Mouse (Mus musculus) embryonic facial prominence, embryonic 10.5 days (tissue): ENCODE measurements at regions not wholly inside any gene's neighbourhood (a gene's known extent, or its start where the extent isn't known, plus 50 kb on each side); places are given as distances from the start of the nearest gene placed in this dataset.
A peak's percentile ranks its signal among the peaks of the same experiment; 100 is the strongest.

Experiments used
- DNase-seq: peaks from one replicate; pipeline ENCODE4 v3.0.0-alpha.2; 2017; ENCODE audit warnings: low spot score
- H3K27ac ChIP-seq: fragments of 300-500 bp; sonication (generic); replicated peaks from 2 replicates; pipeline ENCODE4 v1.5.1; 2016; ENCODE audit warnings: mild to moderate bottlenecking
- H3K27me3 ChIP-seq: fragments of 300-500 bp; sonication (generic); replicated peaks from 2 replicates; pipeline ENCODE4 v1.6.1; 2016; ENCODE audit warnings: low read depth, mild to moderate bottlenecking; ENCODE audit not compliant: poor library complexity, severe bottlenecking
- H3K36me3 ChIP-seq: fragments of 300-500 bp; sonication (generic); replicated peaks from 2 replicates; pipeline ENCODE4 v1.6.1; 2016; ENCODE audit warnings: mild to moderate bottlenecking, moderate library complexity
- H3K4me1 ChIP-seq: fragments of 300-500 bp; sonication (generic); 2 replicates; pipeline ENCODE4 v1.6.1; 2016
- H3K4me3 ChIP-seq: fragments of 300-500 bp; sonication (generic); 2 replicates; pipeline ENCODE4 v1.5.1; 2016; ENCODE audit warnings: mild to moderate bottlenecking, moderate library complexity
- H3K9me3 ChIP-seq: fragments of 300-500 bp; sonication (generic); 2 replicates; pipeline ENCODE4 v1.6.1; 2016; ENCODE audit warnings: mild to moderate bottlenecking
- WGBS: fragments of 180-500 bp; shearing (Covaris S2); methylation state at CpG from one replicate; pipeline ENCODE4 v1.1.7; 2016; 5-methylcytosine and 5-hydroxymethylcytosine counted together

DNA sequence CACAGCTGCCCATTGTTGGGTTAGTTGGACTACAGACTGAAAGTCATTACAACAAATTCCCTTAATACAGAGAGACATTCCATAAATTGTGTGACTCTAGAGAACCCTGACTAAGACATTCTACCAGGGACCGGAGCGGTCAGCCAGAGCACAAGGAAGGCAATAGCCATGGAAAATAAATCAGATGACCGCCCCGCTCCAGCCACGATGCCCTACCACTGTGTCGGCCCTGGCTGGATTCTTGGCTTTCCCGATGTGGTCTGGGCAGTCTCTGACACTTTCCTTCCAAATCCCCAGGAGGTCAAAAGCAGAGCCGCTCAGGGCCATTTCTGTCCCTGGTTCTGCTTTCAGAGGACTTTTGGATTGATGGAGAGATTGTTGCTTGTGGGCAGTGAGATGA, 57.8 kb downstream of the Lsm3 start:
- 88% methylated on average over 8 of the region's 8 CpGs for WGBS
- no peak overlapping the region for H3K4me3 ChIP-seq
- H3K27ac ChIP-seq: no peak overlapping the region
- no peaks in the 10 kb centered on the region for H3K9me3 ChIP-seq
- no peaks in the 10 kb centered on the region for H3K36me3 ChIP-seq
- no peak for DNase-seq
- no peaks in the 10 kb centered on the region for H3K27me3 ChIP-seq
- H3K4me1 ChIP-seq: no peaks in the 10 kb centered on the region

DNA sequence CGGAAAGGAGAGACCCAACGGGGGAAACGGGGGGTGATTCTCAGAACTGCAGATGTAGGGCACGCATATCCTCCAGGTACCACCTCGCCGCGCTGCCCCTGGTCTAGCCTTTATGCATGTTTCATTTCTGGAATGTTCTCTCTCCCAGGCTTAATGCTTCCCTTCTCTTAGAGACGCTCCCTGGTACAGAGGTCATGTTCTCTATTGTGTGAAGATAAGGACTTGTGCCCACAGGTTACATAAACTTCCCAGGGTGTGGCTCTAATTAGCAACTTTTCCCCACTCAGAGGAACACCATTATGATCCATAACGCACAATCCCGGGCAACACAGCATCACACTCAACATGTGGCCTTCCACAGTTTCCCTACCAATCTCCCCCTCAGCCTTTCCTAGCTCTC, 58.7 kb downstream of the Lsm3 start:
- Histone ChIP-seq H3K9me3 (no peaks in the 10 kb centered on the region), H3K27ac (no peak overlapping the region), H3K27me3 (no peaks in the 10 kb centered on the region), H3K36me3 (no peaks in the 10 kb centered on the region), H3K4me1 (no peaks in the 10 kb centered on the region), H3K4me3 (no peak overlapping the region)
- WGBS: 90% methylated on average over 10 of the region's 10 CpGs
- DNase-seq: no peak

DNA sequence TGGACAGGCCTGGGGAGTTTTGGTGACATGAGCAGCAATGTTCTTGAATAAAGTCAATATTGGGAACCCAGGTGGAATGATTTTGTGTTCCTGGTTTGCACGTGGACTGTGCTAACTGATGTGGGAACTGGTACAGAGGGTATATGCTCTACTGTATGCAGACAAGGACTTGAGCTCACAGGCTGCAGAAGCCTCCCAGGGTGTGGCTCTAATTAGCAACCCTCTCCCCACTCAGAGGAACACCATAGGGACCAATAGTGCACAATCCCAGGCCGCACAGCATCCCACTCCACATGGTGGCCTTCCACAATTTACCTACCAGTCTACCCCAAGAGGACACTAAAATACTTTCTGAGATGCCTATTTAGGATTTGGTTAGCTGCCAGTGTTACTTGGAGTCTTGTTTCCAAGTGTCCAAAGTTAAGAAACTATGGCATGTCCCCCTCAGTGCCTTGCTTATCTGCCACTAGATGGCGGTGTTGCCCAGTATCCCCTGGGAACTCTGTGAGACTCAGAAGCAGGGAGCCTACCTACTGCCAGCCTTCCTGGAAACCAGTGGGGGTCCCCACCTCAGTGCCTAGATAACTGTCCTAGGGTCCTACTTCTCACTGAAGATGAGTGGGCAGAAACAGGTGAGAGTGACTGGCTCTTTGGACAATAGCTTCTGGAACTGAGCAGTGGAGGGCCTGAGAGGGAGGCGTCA, 60.1 kb downstream of the Lsm3 start:
- no peaks in the 10 kb centered on the region for H3K27me3 ChIP-seq
- no peaks in the 10 kb centered on the region for H3K4me1 ChIP-seq
- DNase-seq: peak; percentile 78
- H3K4me3 ChIP-seq: no peak overlapping the region
- no peaks in the 10 kb centered on the region for H3K36me3 ChIP-seq
- H3K27ac ChIP-seq: 0 out of 2 replicates have a peak overlapping the region, but pooled peaks have one; percentile 16
- no peaks in the 10 kb centered on the region for H3K9me3 ChIP-seq
- 61% methylated on average over 4 of the region's 4 CpGs for whole genome bisulfite sequencing

DNA sequence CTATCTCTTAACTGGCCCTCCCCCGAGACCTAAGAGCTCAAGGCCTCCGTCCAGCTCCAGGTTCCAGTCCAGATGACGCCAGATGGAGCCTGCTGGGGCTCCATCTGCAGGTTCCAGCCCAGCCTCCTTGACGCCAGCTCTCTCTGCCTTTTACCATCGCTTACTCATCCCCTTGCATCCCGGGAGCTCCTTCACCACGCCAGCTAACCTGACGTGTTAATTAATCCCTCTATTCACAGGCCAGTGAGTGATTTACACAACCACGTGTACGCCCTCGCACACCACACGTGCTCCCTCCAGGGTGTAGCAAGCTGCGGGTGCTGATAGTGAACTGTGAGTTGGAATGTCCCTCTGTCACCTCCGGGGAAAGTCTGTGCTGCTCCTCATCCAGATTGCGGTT, 61.2 kb downstream of the Lsm3 start:
- WGBS: 63% methylated on average over 15 of the region's 15 CpGs
- Histone ChIP-seq H3K27ac (no peak overlapping the region), H3K4me1 (no peaks in the 10 kb centered on the region), H3K4me3 (no peak overlapping the region), H3K27me3 (no peaks in the 10 kb centered on the region), H3K9me3 (no peaks in the 10 kb centered on the region), H3K36me3 (no peaks in the 10 kb centered on the region)
- no peak for DNase-seq

DNA sequence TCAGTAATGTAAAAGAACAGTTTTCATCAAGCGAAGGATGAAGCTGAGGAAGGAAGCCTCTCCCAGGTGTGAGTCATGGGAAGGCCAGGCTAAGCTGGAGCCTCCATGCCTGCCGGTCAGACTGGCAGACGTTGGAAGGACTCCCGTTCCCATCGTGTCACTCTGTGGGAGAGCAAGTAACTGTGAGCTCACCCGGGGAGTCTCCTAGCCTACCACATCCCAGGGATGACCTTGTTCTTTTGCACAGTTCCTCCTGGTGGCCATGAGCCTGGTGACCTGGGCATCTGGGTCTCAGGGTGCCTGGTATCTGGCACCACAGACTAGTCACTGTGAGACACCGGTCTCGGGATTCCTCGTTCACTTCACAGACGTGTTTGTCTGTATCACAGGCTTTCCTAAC, 63.9 kb downstream of the Lsm3 start:
- no peak for DNase-seq
- H3K4me1 ChIP-seq: no peaks in the 10 kb centered on the region
- H3K4me3 ChIP-seq: no peak overlapping the region
- H3K36me3 ChIP-seq: no peaks in the 10 kb centered on the region
- H3K27ac ChIP-seq: no peak overlapping the region
- WGBS: 90% methylated on average over 10 of the region's 10 CpGs
- no peaks in the 10 kb centered on the region for H3K9me3 ChIP-seq
- H3K27me3 ChIP-seq: no peaks in the 10 kb centered on the region

DNA sequence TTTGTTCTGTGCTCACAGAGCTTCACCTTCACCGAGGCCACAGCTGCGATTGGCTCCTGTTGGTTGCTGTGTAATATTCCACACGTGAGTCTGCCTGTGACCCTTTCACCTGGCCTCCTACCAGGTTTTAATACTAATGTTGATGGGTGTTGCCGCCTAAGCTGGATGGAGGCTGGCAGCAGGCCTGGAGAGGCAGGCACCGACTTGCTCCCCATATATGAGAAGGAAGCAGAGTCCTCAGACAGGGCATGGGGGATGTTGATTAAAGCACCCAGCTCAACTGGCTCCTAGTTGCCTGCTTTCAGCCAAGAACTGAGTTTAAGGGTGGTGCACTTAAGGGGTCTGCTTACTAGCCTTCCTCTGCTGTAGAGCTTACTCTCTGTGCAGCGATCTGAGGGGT, 64.9 kb downstream of the Lsm3 start:
- no peak overlapping the region for H3K27ac ChIP-seq
- DNase-seq: no peak
- H3K27me3 ChIP-seq: no peaks in the 10 kb centered on the region
- H3K4me1 ChIP-seq: peaks cover 2% of the 10 kb centered on the region
- H3K36me3 ChIP-seq: no peaks in the 10 kb centered on the region
- H3K4me3 ChIP-seq: no peak overlapping the region
- no peaks in the 10 kb centered on the region for H3K9me3 ChIP-seq
- 90% methylated on average over 6 of the region's 6 CpGs for WGBS

DNA sequence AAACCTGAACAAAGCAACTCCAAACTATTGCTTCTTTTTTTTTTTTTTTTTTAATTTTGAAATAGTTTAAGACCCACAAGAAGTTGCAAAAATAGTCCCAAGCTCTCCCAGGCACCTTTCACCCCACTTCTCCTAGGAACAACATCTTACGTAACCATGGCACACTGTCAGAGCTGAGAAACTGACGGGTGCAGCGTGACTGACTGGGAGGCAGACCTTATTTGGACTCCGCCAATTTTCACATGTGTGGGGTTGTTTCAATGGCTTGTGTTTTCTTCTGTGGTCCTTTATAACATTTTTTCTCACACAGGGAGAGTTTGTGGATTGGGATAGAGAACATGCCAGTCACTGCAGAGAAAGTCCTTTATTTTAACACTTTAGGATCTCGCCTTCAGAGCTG, 66.6 kb downstream of the Lsm3 start:
- WGBS: 84% methylated on average over 5 of the region's 5 CpGs
- no peak overlapping the region for H3K4me3 ChIP-seq
- peaks cover 11% of the 10 kb centered on the region for H3K4me1 ChIP-seq
- H3K36me3 ChIP-seq: no peaks in the 10 kb centered on the region
- no peaks in the 10 kb centered on the region for H3K27me3 ChIP-seq
- no peak for DNase-seq
- H3K27ac ChIP-seq: no peak overlapping the region
- H3K9me3 ChIP-seq: no peaks in the 10 kb centered on the region

DNA sequence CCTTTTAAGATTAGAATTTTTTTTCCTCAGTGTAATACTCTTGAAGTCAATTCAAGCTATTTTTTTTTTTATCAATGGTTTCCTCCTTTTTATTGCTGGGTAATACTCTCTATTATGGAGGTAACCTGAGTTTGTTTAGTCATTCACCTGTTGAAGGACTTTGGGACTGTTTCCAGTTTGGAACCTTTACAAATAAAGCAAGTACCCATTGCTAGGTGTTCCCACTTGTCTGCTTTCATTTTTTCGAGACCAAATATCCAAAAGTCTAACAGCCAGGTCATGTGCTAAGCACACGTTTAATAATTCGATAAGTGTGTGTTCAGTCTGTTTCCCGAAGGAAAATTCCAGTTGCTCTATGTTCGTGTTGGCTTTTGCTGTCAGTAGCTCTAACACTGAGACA, 67.6 kb downstream of the Lsm3 start:
- H3K27ac ChIP-seq: no peak overlapping the region
- WGBS: 92% methylated on average over 5 of the region's 5 CpGs
- no peak overlapping the region for H3K4me3 ChIP-seq
- no peak for DNase-seq
- no peaks in the 10 kb centered on the region for H3K27me3 ChIP-seq
- H3K4me1 ChIP-seq: peaks cover 11% of the 10 kb centered on the region
- no peaks in the 10 kb centered on the region for H3K9me3 ChIP-seq
- H3K36me3 ChIP-seq: no peaks in the 10 kb centered on the region

DNA sequence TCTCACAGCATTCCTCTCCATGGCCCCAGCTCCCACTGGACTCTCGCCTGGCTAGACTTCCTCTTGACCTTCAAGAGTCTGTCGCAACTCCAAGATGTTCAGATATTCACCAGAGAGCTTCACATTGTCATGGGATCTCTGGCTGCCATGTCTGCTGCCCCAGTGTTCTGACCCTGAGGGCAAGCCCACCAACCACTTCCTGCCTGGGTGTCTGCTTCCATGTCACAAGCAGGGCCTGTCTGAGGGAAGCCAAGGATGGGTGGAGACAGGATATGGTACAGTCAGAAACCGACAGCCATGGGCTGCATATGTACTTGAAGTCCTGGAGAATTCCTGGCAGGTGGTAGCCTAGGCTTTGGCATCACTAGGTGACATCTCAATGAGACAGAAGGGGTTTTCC, 69.8 kb downstream of the Lsm3 start:
- Histone ChIP-seq H3K4me3 (no peak overlapping the region), H3K27ac (no peak overlapping the region; the same call in 1 of the 2 replicates), H3K9me3 (no peaks in the 10 kb centered on the region), H3K4me1 (peaks cover 17% of the 10 kb centered on the region), H3K36me3 (no peaks in the 10 kb centered on the region), H3K27me3 (no peaks in the 10 kb centered on the region)
- 68% methylated on average over 3 of the region's 3 CpGs for WGBS
- DNase-seq: no peak

DNA sequence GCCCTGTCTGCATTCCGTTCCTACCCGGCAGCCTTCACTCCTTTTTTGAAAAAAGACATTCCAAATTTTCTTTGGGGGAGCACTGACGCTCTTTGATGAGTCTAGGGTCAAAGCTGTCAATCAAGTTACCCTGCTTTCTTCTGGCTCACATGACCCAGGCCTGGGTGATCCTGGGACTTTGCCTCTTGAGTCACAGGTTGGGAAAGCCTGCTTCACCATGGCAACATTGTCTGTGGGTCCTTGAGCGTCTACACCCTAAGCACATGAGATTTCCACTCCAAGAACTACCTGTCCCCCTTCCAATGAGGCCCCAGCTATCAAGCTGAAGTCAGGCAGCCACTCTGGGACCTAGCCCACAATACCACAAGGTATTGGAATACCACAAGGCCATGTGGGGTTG, 73.5 kb downstream of the Lsm3 start:
- no peaks in the 10 kb centered on the region for H3K27me3 ChIP-seq
- peaks cover 28% of the 10 kb centered on the region for H3K4me1 ChIP-seq
- H3K9me3 ChIP-seq: no peaks in the 10 kb centered on the region
- no peak for DNase-seq
- no peaks in the 10 kb centered on the region for H3K36me3 ChIP-seq
- WGBS: 80% methylated on average over 4 of the region's 4 CpGs
- peak overlapping the region; percentile 6; the same call in 1 of the 2 replicates for H3K27ac ChIP-seq
- no peak overlapping the region for H3K4me3 ChIP-seq

DNA sequence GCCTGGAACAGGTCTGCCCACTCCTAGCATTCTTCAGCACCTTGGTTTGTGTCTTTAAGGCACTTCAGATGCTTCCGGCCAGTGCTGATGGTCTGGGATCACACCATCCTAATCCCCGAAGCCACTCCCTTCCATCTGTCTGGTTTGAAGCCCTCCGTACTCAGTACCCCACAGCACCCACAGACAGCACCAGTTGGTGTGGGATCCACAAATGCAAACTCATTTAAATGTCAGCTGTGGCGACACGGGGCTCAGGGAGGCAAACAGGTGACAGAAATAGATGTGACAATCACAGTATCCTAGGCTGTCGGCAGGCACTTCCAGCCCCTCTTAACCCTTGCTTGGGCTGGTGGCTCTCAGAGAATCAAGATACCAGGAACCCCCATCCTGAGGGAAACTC, 74.7 kb downstream of the Lsm3 start:
- Histone ChIP-seq H3K27ac (no peak overlapping the region; the same call in 1 of the 2 replicates), H3K27me3 (no peaks in the 10 kb centered on the region), H3K4me3 (no peak overlapping the region), H3K9me3 (no peaks in the 10 kb centered on the region), H3K36me3 (no peaks in the 10 kb centered on the region), H3K4me1 (peaks cover 28% of the 10 kb centered on the region)
- 52% methylated on average over 6 of the region's 6 CpGs for WGBS
- no peak for DNase-seq

DNA sequence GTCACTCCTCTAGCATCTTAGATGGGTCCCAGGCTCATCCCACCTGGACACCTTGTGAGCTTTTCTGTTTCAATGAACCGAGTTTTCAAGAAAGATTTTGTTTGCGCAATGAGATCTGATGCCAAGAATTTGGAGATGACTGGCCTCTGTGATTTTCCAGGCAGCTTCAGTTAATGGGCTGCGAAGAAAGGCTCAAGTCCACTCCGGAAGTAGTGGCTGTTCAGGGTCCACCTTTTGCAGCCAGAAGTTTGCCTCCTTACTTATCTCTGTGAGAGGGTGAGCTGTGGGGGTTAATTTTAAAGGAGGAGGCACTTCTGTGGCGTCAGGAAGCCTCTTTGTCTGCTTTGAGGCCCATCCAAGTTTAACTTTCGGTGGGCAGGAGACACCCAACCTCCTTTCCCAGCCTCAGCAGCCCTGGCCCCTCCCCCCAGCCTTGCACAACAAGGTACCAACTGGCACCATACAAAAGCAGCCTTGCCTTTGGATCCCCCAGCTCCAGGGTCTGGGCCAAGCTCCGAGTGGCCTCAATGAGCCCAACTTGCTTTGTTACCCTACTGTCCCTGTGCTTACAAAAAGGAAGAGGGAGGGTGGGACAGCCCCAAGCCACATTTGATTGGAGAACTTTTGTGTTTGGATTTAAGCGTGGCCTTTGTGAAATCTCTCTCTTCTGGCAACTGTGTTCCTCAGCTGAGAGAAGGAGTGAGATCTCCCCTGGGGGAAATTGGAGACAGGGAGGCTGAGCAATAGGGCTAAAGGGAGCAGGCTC, 75.3 kb downstream of the Lsm3 start:
- peak overlapping the region; percentile 48 for H3K27ac ChIP-seq
- no peaks in the 10 kb centered on the region for H3K27me3 ChIP-seq
- DNase-seq: no peak
- no peak overlapping the region for H3K4me3 ChIP-seq
- H3K9me3 ChIP-seq: no peaks in the 10 kb centered on the region
- no peaks in the 10 kb centered on the region for H3K36me3 ChIP-seq
- H3K4me1 ChIP-seq: peaks cover 22% of the 10 kb centered on the region
- 55% methylated on average over 8 of the region's 8 CpGs for WGBS

DNA sequence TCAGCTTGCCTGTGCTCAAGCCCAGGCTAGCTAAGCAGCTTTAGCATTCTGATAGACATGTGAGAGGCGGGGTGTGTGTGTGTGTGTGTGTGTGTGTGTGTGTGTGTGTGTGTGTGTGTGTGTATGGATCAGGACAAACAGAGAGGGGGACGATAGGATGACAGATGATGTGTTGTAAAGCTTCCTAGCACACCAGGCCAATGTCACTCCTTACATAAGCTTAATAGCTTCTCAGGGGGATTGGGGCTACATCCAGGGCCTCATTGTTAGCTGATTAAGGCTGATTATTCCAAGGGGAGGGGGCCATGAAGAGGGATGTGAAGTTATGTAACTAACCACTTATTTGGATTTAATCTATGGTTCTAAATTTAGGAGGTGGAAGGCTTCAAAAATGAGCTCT, 76.9 kb downstream of the Lsm3 start:
- no peaks in the 10 kb centered on the region for H3K27me3 ChIP-seq
- no peak overlapping the region for H3K4me3 ChIP-seq
- no peaks in the 10 kb centered on the region for H3K36me3 ChIP-seq
- H3K27ac ChIP-seq: no peak overlapping the region
- no peaks in the 10 kb centered on the region for H3K9me3 ChIP-seq
- 61% methylated on average over 2 of the region's 2 CpGs for WGBS
- no peak for DNase-seq
- peaks cover 17% of the 10 kb centered on the region for H3K4me1 ChIP-seq
